Mouse (Mus musculus) liver, embryonic 15.5 days (tissue): Measurements from ENCODE around the gene Bcas2. TPM values are rescaled to one million over a fixed set of nuclear protein-coding genes. Genes with fewer than 3 reads are reported as not detected.
"Not testable (repeated sequence)": the region's sequence is repeated elsewhere in the genome, so short reads cannot be mapped to it uniquely, and the experiment has no call there.

Experiments
- ATAC-seq: fragments of 200-750 bp; cut with Nextera tagmentation; 2 replicates; pipeline ENCODE4 v1.8.0; 2017; ENCODE audit warnings: moderate number of reproducible peaks, mild to moderate bottlenecking, moderate library complexity; ENCODE audit not compliant: insufficient read depth
- H3K27ac ChIP-seq: fragments of 300-500 bp; sonication (generic); replicated peaks from 2 replicates; pipeline ENCODE4 v1.5.1; 2015; ENCODE audit warnings: mild to moderate bottlenecking, inconsistent platforms
- H3K27me3 ChIP-seq: fragments of 300-500 bp; sonication (generic); 2 replicates; pipeline ENCODE4 v1.6.1; 2015; ENCODE audit warnings: mild to moderate bottlenecking, inconsistent platforms
- H3K36me3 ChIP-seq: fragments of 300-500 bp; sonication (generic); replicated peaks from 2 replicates; pipeline ENCODE4 v1.6.1; 2015; ENCODE audit warnings: moderate library complexity, mild to moderate bottlenecking, inconsistent platforms
- H3K4me1 ChIP-seq: fragments of 300-500 bp; sonication (generic); replicated peaks from 2 replicates; pipeline ENCODE4 v1.6.1; 2015; ENCODE audit warnings: inconsistent platforms
- H3K4me2 ChIP-seq: fragments of 300-500 bp; sonication (generic); 2 replicates; pipeline ENCODE4 v1.6.1; 2015; ENCODE audit warnings: moderate library complexity, mild to moderate bottlenecking, inconsistent platforms
- H3K4me3 ChIP-seq: fragments of 300-500 bp; sonication (generic); replicated peaks from 2 replicates; pipeline ENCODE4 v1.5.1; 2015; ENCODE audit warnings: mild to moderate bottlenecking, inconsistent platforms
- H3K9ac ChIP-seq: fragments of 300-500 bp; sonication (generic); 2 replicates; pipeline ENCODE4 v1.6.1; 2015; ENCODE audit warnings: moderate library complexity, mild to moderate bottlenecking, inconsistent platforms
- H3K9me3 ChIP-seq: fragments of 300-500 bp; sonication (generic); replicated peaks from 2 replicates; pipeline ENCODE4 v1.6.1; 2016; ENCODE audit warnings: inconsistent platforms
- WGBS: fragments of 180-500 bp; shearing (Covaris S2); methylation state at CpG from one replicate; pipeline ENCODE4 v1.1.7; 2015; ENCODE audit warnings: mixed read lengths; ENCODE audit not compliant: insufficient replicate concordance; 5-methylcytosine and 5-hydroxymethylcytosine counted together
- polyA plus RNA-seq: library from polyadenylated mRNA; unstranded; fragments of >200 nt; fragmentation: Nextera tagmentation; extraction: Ambion mirVana; gene quantifications from 2 replicates; pipeline ENCODE4 v1.2.1, GENCODE M21; 2015

Gene Bcas2
- polyA plus RNA-seq, 1 experiment from 2014 or later, result 140 TPM

GRCm38 (mm10) chr3:103169771-103170170 is 1.7 kb upstream of the Bcas2 start:
- no peaks in the 10 kb centered on the region for H3K27me3 ChIP-seq
- H3K9ac ChIP-seq, result no peak overlapping the region
- H3K9me3 ChIP-seq, result no peaks in the 10 kb centered on the region
- no peak overlapping the region for H3K27ac ChIP-seq
- no peak for ATAC-seq
- no peak overlapping the region for H3K4me3 ChIP-seq
- peaks cover 33% of the 10 kb centered on the region for H3K4me1 ChIP-seq
- no peak overlapping the region for H3K4me2 ChIP-seq
- H3K36me3 ChIP-seq, result peaks cover 63% of the 10 kb centered on the region
- 9% methylated on average over 4 of the region's 4 CpGs for WGBS

GRCm38 (mm10) chr3:103172615-103173014 is 1.2 kb downstream of the Bcas2 start:
- Histone ChIP-seq H3K9me3 (no peaks in the 10 kb centered on the region), H3K4me1 (peaks cover 59% of the 10 kb centered on the region), H3K9ac (peak overlapping the region; percentile 87), H3K27ac (peak overlapping the region; percentile 85; the same call in 1 of the 2 replicates), H3K4me3 (peak overlapping the region; percentile 84), H3K27me3 (no peaks in the 10 kb centered on the region), H3K36me3 (peaks cover 61% of the 10 kb centered on the region), H3K4me2 (peak overlapping the region; percentile 69)
- WGBS, result 12% methylated on average over 5 of the region's 5 CpGs
- no peak for ATAC-seq

- Histone ChIP-seq H3K4me2 (peak overlapping the region; percentile 48), H3K4me1 (peaks cover 48% of the 10 kb centered on the region), H3K36me3 (peaks cover 67% of the 10 kb centered on the region), H3K27me3 (no peaks in the 10 kb centered on the region), H3K4me3 (no peak overlapping the region; the same call in 1 of the 2 replicates), H3K9ac (no peak overlapping the region), H3K27ac (peak overlapping the region; percentile 78), H3K9me3 (no peaks in the 10 kb centered on the region)
- peak; percentile 83 for ATAC-seq
- 22% methylated on average over 4 of the region's 4 CpGs for WGBS
These were observed 5.3 kb downstream of the Bcas2 start for GRCm38 (mm10) chr3:103176740-103177139.

GRCm38 (mm10) chr3:103179527-103179926 is 8.1 kb downstream of the Bcas2 start:
- Histone ChIP-seq H3K36me3 (peaks cover 52% of the 10 kb centered on the region), H3K4me2 (no peak overlapping the region), H3K27me3 (no peaks in the 10 kb centered on the region), H3K9me3 (no peaks in the 10 kb centered on the region), H3K4me3 (no peak overlapping the region), H3K9ac (no peak overlapping the region), H3K4me1 (peaks cover 29% of the 10 kb centered on the region), H3K27ac (0 out of 2 replicates have a peak overlapping the region, but pooled peaks have one; percentile 16)
- no peak for ATAC-seq
- 84% methylated on average over 9 of the region's 9 CpGs for WGBS

GRCm38 (mm10) chr3:103181171-103181570 is 9.7 kb downstream of the Bcas2 start:
- no peak for ATAC-seq
- peaks cover 37% of the 10 kb centered on the region for H3K36me3 ChIP-seq
- no peak overlapping the region for H3K27ac ChIP-seq
- peaks cover 15% of the 10 kb centered on the region for H3K4me1 ChIP-seq
- WGBS, result 46% methylated on average over 4 of the region's 4 CpGs
- no peak overlapping the region for H3K4me2 ChIP-seq
- H3K4me3 ChIP-seq, result no peak overlapping the region
- H3K9ac ChIP-seq, result no peak overlapping the region
- no peaks in the 10 kb centered on the region for H3K27me3 ChIP-seq
- no peaks in the 10 kb centered on the region for H3K9me3 ChIP-seq

GRCm38 (mm10) chr3:103182821-103183220 is 11.4 kb downstream of the Bcas2 start:
- no peaks in the 10 kb centered on the region for H3K9me3 ChIP-seq
- H3K4me3 ChIP-seq, result no peak overlapping the region
- no peak overlapping the region for H3K27ac ChIP-seq
- WGBS, result 79% methylated on average over 14 of the region's 14 CpGs
- ATAC-seq, result no peak
- no peaks in the 10 kb centered on the region for H3K4me1 ChIP-seq
- H3K4me2 ChIP-seq, result no peak overlapping the region
- H3K36me3 ChIP-seq, result peaks cover 21% of the 10 kb centered on the region
- no peaks in the 10 kb centered on the region for H3K27me3 ChIP-seq
- H3K9ac ChIP-seq, result no peak overlapping the region

- not testable (repeated sequence) for H3K27me3 ChIP-seq, H3K27ac ChIP-seq, H3K4me1 ChIP-seq, H3K4me3 ChIP-seq, ATAC-seq, H3K9ac ChIP-seq, H3K9me3 ChIP-seq, H3K36me3 ChIP-seq, H3K4me2 ChIP-seq
These were observed 13.0 kb downstream of the Bcas2 start for GRCm38 (mm10) chr3:103184467-103184866.

GRCm38 (mm10) chr3:103188451-103188850 is 17.0 kb downstream of the Bcas2 start:
- 82% methylated on average over 5 of the region's 5 CpGs for WGBS
- no peaks in the 10 kb centered on the region for H3K36me3 ChIP-seq
- no peak overlapping the region for H3K4me3 ChIP-seq
- H3K9ac ChIP-seq, result no peak overlapping the region
- no peaks in the 10 kb centered on the region for H3K9me3 ChIP-seq
- no peak overlapping the region for H3K27ac ChIP-seq
- H3K4me1 ChIP-seq, result no peaks in the 10 kb centered on the region
- H3K4me2 ChIP-seq, result no peak overlapping the region
- no peak for ATAC-seq
- no peaks in the 10 kb centered on the region for H3K27me3 ChIP-seq

- ATAC-seq, result no peak
- WGBS, result 92% methylated on average over 2 of the region's 2 CpGs
- Histone ChIP-seq H3K9ac (no peak overlapping the region), H3K9me3 (no peaks in the 10 kb centered on the region), H3K4me1 (no peaks in the 10 kb centered on the region), H3K36me3 (no peaks in the 10 kb centered on the region), H3K4me3 (no peak overlapping the region), H3K27ac (no peak overlapping the region), H3K27me3 (no peaks in the 10 kb centered on the region), H3K4me2 (no peak overlapping the region)
These were observed 17.4 kb downstream of the Bcas2 start for GRCm38 (mm10) chr3:103188856-103189255.

- H3K27me3 ChIP-seq, result no peaks in the 10 kb centered on the region
- H3K36me3 ChIP-seq, result no peaks in the 10 kb centered on the region
- no peak overlapping the region for H3K4me2 ChIP-seq
- no peak overlapping the region for H3K9ac ChIP-seq
- H3K27ac ChIP-seq, result no peak overlapping the region
- WGBS, result 77% methylated on average over 4 of the region's 4 CpGs
- H3K4me1 ChIP-seq, result peaks cover 24% of the 10 kb centered on the region
- H3K9me3 ChIP-seq, result no peaks in the 10 kb centered on the region
- no peak overlapping the region for H3K4me3 ChIP-seq
- ATAC-seq, result no peak
These were observed 20.7 kb downstream of the Bcas2 start for GRCm38 (mm10) chr3:103192161-103192560.

- no peak for ATAC-seq
- WGBS, result 21% methylated on average over 1 of the region's 1 CpGs
These were observed 21.7 kb downstream of the Bcas2 start for GRCm38 (mm10) chr3:103193186-103193585.

GRCm38 (mm10) chr3:103196320-103196823 is 24.9 kb downstream of the Bcas2 start:
- Histone ChIP-seq H3K36me3 (no peaks in the 10 kb centered on the region), H3K27ac (peak overlapping the region; percentile 88), H3K4me1 (peaks cover 33% of the 10 kb centered on the region), H3K4me2 (peak overlapping the region; percentile 62), H3K9ac (peak overlapping the region; percentile 22; the same call in 1 of the 2 replicates), H3K4me3 (peak overlapping the region; percentile 21), H3K27me3 (no peaks in the 10 kb centered on the region), H3K9me3 (no peaks in the 10 kb centered on the region)
- WGBS, result 18% methylated on average over 7 of the region's 7 CpGs
- peak; percentile 99 for ATAC-seq

More at GRCm38 (mm10) chr3:103193186-103193585, 21.7 kb downstream of the Bcas2 start:
- H3K9ac ChIP-seq, result no peak overlapping the region
- H3K27me3 ChIP-seq, result no peaks in the 10 kb centered on the region
- no peak overlapping the region for H3K4me3 ChIP-seq
- no peaks in the 10 kb centered on the region for H3K36me3 ChIP-seq
- no peak overlapping the region for H3K4me2 ChIP-seq
- peaks cover 33% of the 10 kb centered on the region for H3K4me1 ChIP-seq
- H3K9me3 ChIP-seq, result no peaks in the 10 kb centered on the region
- no peak overlapping the region for H3K27ac ChIP-seq
